Mouse (Mus musculus) stomach, postnatal 0 days (tissue): ENCODE measurements at regions not wholly inside any gene's neighbourhood (a gene's known extent, or its start where the extent isn't known, plus 50 kb on each side); places are given as distances from the start of the nearest gene placed in this dataset.

ENCODE experiments used
- CTCF ChIP-seq: IDR thresholded peaks from 2 replicates; pipeline ENCODE4 v1.5.1; 2016; ENCODE audit warnings: antibody characterized with exemption, low read depth, mild to moderate bottlenecking, moderate library complexity
- EP300 ChIP-seq: optimal IDR thresholded peaks from 2 replicates; pipeline ENCODE3; 2016; ENCODE audit warnings: antibody characterized with exemption

DNA sequence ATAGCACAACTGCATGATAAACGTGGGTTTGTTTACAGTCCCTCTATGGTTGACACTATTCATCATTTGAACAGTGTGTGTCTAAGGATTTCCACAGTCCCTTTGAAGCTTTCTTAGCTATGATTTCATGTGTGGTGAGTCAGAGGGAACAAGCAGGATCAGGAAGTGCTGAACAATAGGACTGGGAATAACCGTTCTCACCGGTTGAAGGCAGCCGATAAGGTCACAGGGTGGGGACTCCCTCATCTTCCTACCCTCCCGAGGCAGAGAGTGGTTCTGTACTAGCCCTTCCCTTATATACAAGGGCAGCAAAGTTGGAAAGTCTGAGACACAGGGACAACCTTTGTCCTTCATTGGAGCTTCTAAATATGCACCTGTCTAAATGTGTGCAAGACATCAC, 168.1 kb downstream of the Plk2 start:
- TF ChIP-seq CTCF = no peak
- no peak for TF ChIP-seq EP300
